Mouse (Mus musculus): ENCODE data around the gene Shank3.

DNA sequence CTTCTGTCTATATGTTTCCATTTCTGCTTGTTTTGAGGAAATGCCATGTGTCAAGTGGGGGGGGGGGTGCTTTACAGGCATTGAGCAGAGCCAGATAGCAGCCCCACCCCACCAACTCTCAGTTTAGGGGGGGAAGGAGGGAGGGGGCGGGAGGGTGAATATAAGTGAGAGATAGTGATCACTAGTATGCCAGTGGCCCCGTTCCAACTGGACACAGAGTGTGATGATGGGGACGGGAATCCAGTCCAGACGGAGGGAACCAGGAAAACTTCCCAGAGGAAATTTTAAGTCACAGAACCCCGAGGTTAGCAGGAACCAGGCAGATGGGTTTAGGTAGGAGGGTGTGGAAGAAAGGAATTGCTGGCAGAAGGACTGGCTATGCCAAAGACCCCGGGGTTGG is 43.8 kb upstream of the Shank3 start:
- no peak for TF ChIP-seq TAL1 (IDR thresholded peaks at IDR 0.05; ENCODE audit: low read length)
- no peak for TF ChIP-seq GATA1 (IDR thresholded peaks at IDR 0.05; ENCODE audit: low read length)

Measured in erythroblast, embryonic 14.5 days (primary cell).